Mouse (Mus musculus): ENCODE results near the gene Rrp9. TPM values are rescaled to one million over a fixed set of nuclear protein-coding genes. Genes with fewer than 3 reads are reported as not detected.

Gene Rrp9
- polyA plus RNA-seq, 1 experiment from 2014 or later = 91.4 TPM

GRCm38 (mm10) chr9:106470991-106471750, 4.6 kb upstream of the Rrp9 start:
- Histone ChIP-seq H3K4me3 (peak overlapping the region; percentile 26; the same call in 1 of the 2 replicates), H3K36me3 (replicated peaks) (peaks cover 7% of the 10 kb centered on the region), H3K4me1 (peaks cover 54% of the 10 kb centered on the region), H3K9me3 (no peaks in the 10 kb centered on the region), H3K27me3 (ENCODE audit: poor library complexity, severe bottlenecking) (peaks cover 20% of the 10 kb centered on the region), H3K27ac (peak overlapping the region; percentile 13)
- WGBS = 64% methylated on average over 14 of the region's 14 CpGs
- no peak for DNase-seq (ENCODE audit: extremely low spot score, low spot score)

GRCm38 (mm10) chr9:106471892-106472291, 3.9 kb upstream of the Rrp9 start:
- 11% methylated on average over 5 of the region's 5 CpGs for WGBS
- no peak for DNase-seq (ENCODE audit: extremely low spot score, low spot score)
- Histone ChIP-seq H3K9me3 (no peaks in the 10 kb centered on the region), H3K4me1 (peaks cover 61% of the 10 kb centered on the region), H3K4me3 (peak overlapping the region; percentile 26; the same call in 1 of the 2 replicates), H3K27me3 (ENCODE audit: poor library complexity, severe bottlenecking) (peaks cover 19% of the 10 kb centered on the region), H3K27ac (peak overlapping the region; percentile 13), H3K36me3 (replicated peaks) (peaks cover 2% of the 10 kb centered on the region; the same call in 1 of the 2 replicates)

GRCm38 (mm10) chr9:106472321-106472720, 3.4 kb upstream of the Rrp9 start:
- peaks cover 66% of the 10 kb centered on the region for H3K4me1 ChIP-seq
- WGBS = 75% methylated on average over 4 of the region's 4 CpGs
- H3K27me3 ChIP-seq (ENCODE audit: poor library complexity, severe bottlenecking) = peaks cover 19% of the 10 kb centered on the region
- DNase-seq (ENCODE audit: extremely low spot score, low spot score) = no peak
- no peaks in the 10 kb centered on the region for H3K9me3 ChIP-seq
- H3K27ac ChIP-seq = peak overlapping the region; percentile 13
- H3K36me3 ChIP-seq (replicated peaks) = no peaks in the 10 kb centered on the region
- peak overlapping the region; percentile 26; the same call in 1 of the 2 replicates for H3K4me3 ChIP-seq

- WGBS = 89% methylated on average over 16 of the region's 16 CpGs
Measured at GRCm38 (mm10) chr9:106473081-106473752, 2.5 kb upstream of the Rrp9 start.

GRCm38 (mm10) chr9:106473753-106474105, 2.0 kb upstream of the Rrp9 start:
- DNase-seq (ENCODE audit: extremely low spot score, low spot score) = no peak
- Histone ChIP-seq H3K27me3 (ENCODE audit: poor library complexity, severe bottlenecking) (peaks cover 19% of the 10 kb centered on the region), H3K36me3 (replicated peaks) (no peaks in the 10 kb centered on the region), H3K4me3 (no peak overlapping the region; the same call in 1 of the 2 replicates), H3K4me1 (peaks cover 78% of the 10 kb centered on the region), H3K27ac (peak overlapping the region; percentile 82), H3K9me3 (no peaks in the 10 kb centered on the region)
- 82% methylated on average over 5 of the region's 5 CpGs for WGBS

More at GRCm38 (mm10) chr9:106473081-106473752, 2.5 kb upstream of the Rrp9 start:
- Histone ChIP-seq H3K27me3 (ENCODE audit: poor library complexity, severe bottlenecking) (peaks cover 19% of the 10 kb centered on the region), H3K4me3 (no peak overlapping the region), H3K27ac (0 out of 2 replicates have a peak overlapping the region, but pooled peaks have one; percentile 82), H3K36me3 (replicated peaks) (no peaks in the 10 kb centered on the region), H3K4me1 (peaks cover 74% of the 10 kb centered on the region), H3K9me3 (no peaks in the 10 kb centered on the region)
- no peak for DNase-seq (ENCODE audit: extremely low spot score, low spot score)

- 4% methylated on average over 6 of the region's 6 CpGs for WGBS
- peaks cover 80% of the 10 kb centered on the region for H3K4me1 ChIP-seq
- peaks cover 19% of the 10 kb centered on the region for H3K27me3 ChIP-seq (ENCODE audit: poor library complexity, severe bottlenecking)
- H3K9me3 ChIP-seq = no peaks in the 10 kb centered on the region
- H3K27ac ChIP-seq = peak overlapping the region; percentile 82
- H3K4me3 ChIP-seq = peak overlapping the region; percentile 32
- H3K36me3 ChIP-seq (replicated peaks) = peaks cover 6% of the 10 kb centered on the region
- peak; percentile 76 for DNase-seq (ENCODE audit: extremely low spot score, low spot score)
Measured at GRCm38 (mm10) chr9:106474456-106474855, 1.3 kb upstream of the Rrp9 start.

- DNase-seq (ENCODE audit: extremely low spot score, low spot score) = no peak
- Histone ChIP-seq H3K9me3 (no peaks in the 10 kb centered on the region), H3K27me3 (ENCODE audit: poor library complexity, severe bottlenecking) (peaks cover 19% of the 10 kb centered on the region), H3K4me3 (peak overlapping the region; percentile 32; the same call in 1 of the 2 replicates), H3K27ac (peak overlapping the region; percentile 82), H3K4me1 (peaks cover 80% of the 10 kb centered on the region), H3K36me3 (replicated peaks) (peaks cover 12% of the 10 kb centered on the region)
- 64% methylated on average over 7 of the region's 7 CpGs for WGBS
Measured at GRCm38 (mm10) chr9:106475046-106475445, 717 bp upstream of the Rrp9 start.

- peaks cover 76% of the 10 kb centered on the region for H3K4me1 ChIP-seq
- peaks cover 24% of the 10 kb centered on the region for H3K36me3 ChIP-seq (replicated peaks)
- DNase-seq (ENCODE audit: extremely low spot score, low spot score) = no peak
- peaks cover 14% of the 10 kb centered on the region for H3K27me3 ChIP-seq (ENCODE audit: poor library complexity, severe bottlenecking)
- no peaks in the 10 kb centered on the region for H3K9me3 ChIP-seq
- H3K27ac ChIP-seq = peak overlapping the region; percentile 83
- WGBS = 39% methylated on average over 16 of the region's 16 CpGs
- H3K4me3 ChIP-seq = peak overlapping the region; percentile 87
Measured at GRCm38 (mm10) chr9:106476002-106476923, 500 bp downstream of the Rrp9 start.

GRCm38 (mm10) chr9:106476924-106477484, 1.2 kb downstream of the Rrp9 start, which contains the start of gene Parp3:
TSS of gene Parp3 (minus strand) at chr9:106476949.
- under 1% methylated on average over 41 of the region's 41 CpGs for WGBS
- Histone ChIP-seq H3K27ac (peak within 1 kb of the TSS; percentile 83), H3K4me1 (peaks cover 68% of the 10 kb centered on the region), H3K27me3 (ENCODE audit: poor library complexity, severe bottlenecking) (0 out of 2 replicates have a peak, but pooled peaks cover 9% of the 10 kb centered on the region), H3K9me3 (no peaks in the 10 kb centered on the region), H3K4me3 (peak within 1 kb of the TSS; percentile 87), H3K36me3 (replicated peaks) (peaks cover 31% of the 10 kb centered on the region)
- peak; percentile 100 for DNase-seq (ENCODE audit: extremely low spot score, low spot score)

GRCm38 (mm10) chr9:106477649-106478048, 1.9 kb downstream of the Rrp9 start:
- Histone ChIP-seq H3K27me3 (ENCODE audit: poor library complexity, severe bottlenecking) (0 out of 2 replicates have a peak, but pooled peaks cover 9% of the 10 kb centered on the region), H3K27ac (peak overlapping the region; percentile 83), H3K4me3 (peak overlapping the region; percentile 87), H3K4me1 (peaks cover 62% of the 10 kb centered on the region), H3K9me3 (no peaks in the 10 kb centered on the region), H3K36me3 (replicated peaks) (peaks cover 36% of the 10 kb centered on the region)
- DNase-seq (ENCODE audit: extremely low spot score, low spot score) = no peak
- 8% methylated on average over 16 of the region's 16 CpGs for WGBS

GRCm38 (mm10) chr9:106478101-106478500, 2.3 kb downstream of the Rrp9 start:
- Histone ChIP-seq H3K36me3 (replicated peaks) (peaks cover 41% of the 10 kb centered on the region), H3K27ac (peak overlapping the region; percentile 83; the same call in 1 of the 2 replicates), H3K27me3 (ENCODE audit: poor library complexity, severe bottlenecking) (0 out of 2 replicates have a peak, but pooled peaks cover 6% of the 10 kb centered on the region), H3K4me3 (peak overlapping the region; percentile 87), H3K4me1 (peaks cover 58% of the 10 kb centered on the region), H3K9me3 (no peaks in the 10 kb centered on the region)
- DNase-seq (ENCODE audit: extremely low spot score, low spot score) = no peak
- 86% methylated on average over 9 of the region's 9 CpGs for WGBS

GRCm38 (mm10) chr9:106480541-106480940, 4.8 kb downstream of the Rrp9 start:
- no peaks in the 10 kb centered on the region for H3K27me3 ChIP-seq (ENCODE audit: poor library complexity, severe bottlenecking)

More at GRCm38 (mm10) chr9:106480541-106480940, 4.8 kb downstream of the Rrp9 start:
- H3K4me1 ChIP-seq = peaks cover 39% of the 10 kb centered on the region
- H3K4me3 ChIP-seq = no peak overlapping the region
- WGBS = 91% methylated on average over 7 of the region's 7 CpGs
- H3K36me3 ChIP-seq (replicated peaks) = peaks cover 65% of the 10 kb centered on the region
- H3K27ac ChIP-seq = no peak overlapping the region
- H3K9me3 ChIP-seq = no peaks in the 10 kb centered on the region
- no peak for DNase-seq (ENCODE audit: extremely low spot score, low spot score)

Data from forebrain, embryonic 10.5 days (tissue).